Mouse (Mus musculus) hindbrain, embryonic 11.5 days (tissue): Measurements from ENCODE around the gene Sertad2. TPM values are rescaled to one million over a fixed set of nuclear protein-coding genes. Genes with fewer than 3 reads are reported as not detected.

ENCODE experiments used
- ATAC-seq: fragments of 200-750 bp; cut with Nextera tagmentation; 2 replicates; pipeline ENCODE4 v1.8.0; 2017; ENCODE audit warnings: mild to moderate bottlenecking, moderate TSS enrichment, moderate library complexity; ENCODE audit not compliant: low FRiP score
- DNase-seq: peaks from one replicate; pipeline ENCODE4 v3.0.0-alpha.2; 2015; ENCODE audit warnings: low spot score
- H3K27ac ChIP-seq: fragments of 300-500 bp; sonication (generic); 2 replicates; pipeline ENCODE4 v1.5.1; 2014; ENCODE audit warnings: mild to moderate bottlenecking, low read depth, low read length
- H3K27me3 ChIP-seq: fragments of 300-500 bp; sonication (generic); 2 replicates; pipeline ENCODE4 v1.6.1; 2014; ENCODE audit warnings: mild to moderate bottlenecking, low read length, moderate library complexity, mixed read lengths; ENCODE audit not compliant: control insufficient read depth, insufficient read depth
- H3K36me3 ChIP-seq: fragments of 300-500 bp; sonication (generic); 2 replicates; pipeline ENCODE4 v1.6.1; 2014; ENCODE audit warnings: mild to moderate bottlenecking, low read length, moderate library complexity, mixed read lengths; ENCODE audit not compliant: control insufficient read depth, insufficient read depth
- H3K4me1 ChIP-seq: fragments of 300-500 bp; sonication (generic); replicated peaks from 2 replicates; pipeline ENCODE4 v1.6.1; 2014; ENCODE audit warnings: low read length, mixed read lengths; ENCODE audit not compliant: control insufficient read depth, insufficient read depth
- H3K4me2 ChIP-seq: fragments of 300-500 bp; sonication (generic); replicated peaks from 2 replicates; pipeline ENCODE4 v1.6.1; 2014; ENCODE audit warnings: mild to moderate bottlenecking, low read depth, low read length
- H3K4me3 ChIP-seq: fragments of 300-500 bp; sonication (generic); 2 replicates; pipeline ENCODE4 v1.5.1; 2014; ENCODE audit warnings: low read depth, low read length
- H3K9ac ChIP-seq: fragments of 300-500 bp; sonication (generic); 2 replicates; pipeline ENCODE4 v1.6.1; 2014; ENCODE audit warnings: low read depth, low read length
- H3K9me3 ChIP-seq: fragments of 300-500 bp; sonication (generic); 2 replicates; pipeline ENCODE4 v1.6.1; 2016; ENCODE audit warnings: low read length; ENCODE audit not compliant: control insufficient read depth
- WGBS: fragments of 180-500 bp; shearing (Covaris S2); extraction: QIAGEN DNeasy Blood & Tissue Kit; methylation state at CpG from one replicate; pipeline ENCODE4 v1.1.7; 2014; 5-methylcytosine and 5-hydroxymethylcytosine counted together
- polyA plus RNA-seq: library from polyadenylated mRNA; unstranded; fragments of >200 nt; fragmentation: Nextera tagmentation; extraction: Ambion mirVana; gene quantifications from 2 replicates; pipeline ENCODE4 v1.2.1, GENCODE M21; 2014

Gene Sertad2
- polyA plus RNA-seq, 1 experiment from 2014 or later = 24.4 TPM

GRCm38 (mm10) chr11:20541995-20542637 lies 937 bp upstream of the Sertad2 start:
- peak overlapping the region; percentile 96; the same call in 1 of the 2 replicates for H3K27ac ChIP-seq
- H3K9me3 ChIP-seq = no peaks in the 10 kb centered on the region
- peak overlapping the region; percentile 32 for H3K9ac ChIP-seq
- ATAC-seq (peak; percentile 3), DNase-seq (peak; percentile 73)
- no peaks in the 10 kb centered on the region for H3K36me3 ChIP-seq
- H3K4me3 ChIP-seq = peak overlapping the region; percentile 86
- H3K4me2 ChIP-seq = peak overlapping the region; percentile 80
- no peaks in the 10 kb centered on the region for H3K27me3 ChIP-seq
- 2% methylated on average over 29 of the region's 29 CpGs for WGBS
- no peaks in the 10 kb centered on the region; the same call in 1 of the 2 replicates for H3K4me1 ChIP-seq

DNA sequence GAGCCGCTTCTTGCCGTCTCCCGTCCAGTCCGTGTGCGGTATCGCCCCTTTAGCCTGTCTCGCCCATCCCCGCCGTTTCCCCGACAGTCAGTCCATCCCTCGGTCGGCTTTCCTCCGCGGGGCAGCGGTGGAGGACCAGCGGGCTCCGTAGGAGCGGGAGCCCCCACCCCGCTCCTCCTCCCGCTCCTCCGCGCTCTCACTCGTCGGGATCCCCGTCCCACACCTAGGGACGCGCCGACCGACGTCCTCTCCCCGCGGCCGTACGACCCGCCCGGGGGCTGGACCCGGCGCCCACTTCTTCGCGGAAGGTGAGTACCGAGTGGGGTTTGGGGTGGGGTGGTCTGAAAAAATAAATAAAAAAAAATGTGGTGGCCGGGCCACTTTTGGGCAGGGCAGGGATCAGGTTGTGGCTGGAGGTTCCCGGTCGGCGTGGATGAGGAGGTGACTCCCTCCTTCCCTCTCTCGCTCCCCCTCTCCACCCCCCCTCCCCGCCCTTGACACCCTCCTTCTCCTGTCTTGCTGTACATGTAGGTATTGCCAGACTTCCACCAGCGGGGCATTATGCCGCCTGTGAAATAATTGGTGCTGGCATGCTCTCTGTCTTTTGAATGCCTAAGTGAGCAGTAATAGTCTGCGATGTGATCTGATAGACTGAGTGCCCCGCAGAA lies 534 bp downstream of the Sertad2 start:
- no peaks in the 10 kb centered on the region; the same call in 1 of the 2 replicates for H3K4me1 ChIP-seq
- H3K4me3 ChIP-seq = peak overlapping the region; percentile 86
- H3K27ac ChIP-seq = peak overlapping the region; percentile 96
- H3K27me3 ChIP-seq = no peaks in the 10 kb centered on the region
- H3K9ac ChIP-seq = peak overlapping the region; percentile 76
- DNase-seq (peak; percentile 52), ATAC-seq (peak; percentile 8)
- under 1% methylated on average over 38 of the region's 51 CpGs for WGBS
- no peaks in the 10 kb centered on the region for H3K36me3 ChIP-seq
- no peaks in the 10 kb centered on the region for H3K9me3 ChIP-seq
- H3K4me2 ChIP-seq = peak overlapping the region; percentile 80

- ATAC-seq = no peak
- WGBS = 51% methylated on average over 8 of the region's 8 CpGs
- Histone ChIP-seq H3K36me3 (no peaks in the 10 kb centered on the region), H3K9me3 (no peaks in the 10 kb centered on the region), H3K27ac (no peak overlapping the region), H3K4me3 (no peak overlapping the region; the same call in 1 of the 2 replicates), H3K4me2 (peak overlapping the region; percentile 80), H3K4me1 (no peaks in the 10 kb centered on the region; the same call in 1 of the 2 replicates), H3K27me3 (no peaks in the 10 kb centered on the region), H3K9ac (no peak overlapping the region; the same call in 1 of the 2 replicates)
- no peak for DNase-seq
Observed at GRCm38 (mm10) chr11:20544376-20544775, 1.3 kb downstream of the Sertad2 start.

DNA sequence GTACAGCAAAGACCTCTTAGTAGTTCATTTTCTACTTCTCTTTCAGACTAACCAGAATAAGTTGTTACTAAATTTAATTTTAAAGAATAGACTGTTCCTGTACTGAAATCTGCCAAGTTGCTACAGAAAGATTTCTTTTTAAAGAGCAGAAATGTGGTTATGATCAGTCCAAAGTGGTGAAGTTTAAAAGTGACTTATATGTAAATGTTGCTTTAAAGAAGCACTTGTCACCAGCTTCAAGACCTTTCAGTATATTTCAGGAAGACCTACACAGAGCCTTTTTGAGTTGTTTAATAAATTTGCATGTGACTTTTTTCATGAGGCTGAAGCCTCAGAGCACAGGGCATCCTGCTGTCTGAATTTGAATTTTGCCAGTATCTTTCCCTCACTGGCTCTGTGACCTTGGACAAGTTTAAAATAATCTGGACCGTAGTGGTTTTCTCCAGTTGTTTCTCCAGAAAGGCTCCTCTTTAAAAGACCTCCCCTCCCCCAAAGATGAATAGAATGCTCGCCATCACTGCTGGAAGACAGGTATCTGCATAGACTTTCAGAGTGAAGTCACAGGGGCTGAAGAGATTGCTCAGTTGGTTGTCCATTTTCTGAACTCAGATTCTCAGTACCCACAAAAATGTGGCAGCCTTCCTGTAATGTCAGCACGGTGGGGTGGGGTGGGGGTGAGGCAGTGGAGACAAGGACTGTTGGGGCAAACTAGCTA lies 1.9 kb downstream of the Sertad2 start:
- no peak for ATAC-seq
- WGBS = 55% methylated on average over 3 of the region's 3 CpGs
- Histone ChIP-seq H3K27ac (no peak overlapping the region), H3K4me2 (no peak overlapping the region), H3K9ac (no peak overlapping the region), H3K36me3 (no peaks in the 10 kb centered on the region), H3K4me1 (no peaks in the 10 kb centered on the region; the same call in 1 of the 2 replicates), H3K4me3 (no peak overlapping the region), H3K9me3 (no peaks in the 10 kb centered on the region), H3K27me3 (no peaks in the 10 kb centered on the region)
- DNase-seq = no peak

GRCm38 (mm10) chr11:20549481-20549880 lies 6.4 kb downstream of the Sertad2 start:
- WGBS = 78% methylated on average over 2 of the region's 2 CpGs
- Histone ChIP-seq H3K27me3 (no peaks in the 10 kb centered on the region), H3K36me3 (no peaks in the 10 kb centered on the region), H3K27ac (no peak overlapping the region), H3K4me1 (no peaks in the 10 kb centered on the region), H3K4me2 (no peak overlapping the region), H3K9me3 (no peaks in the 10 kb centered on the region), H3K9ac (no peak overlapping the region), H3K4me3 (no peak overlapping the region)
- DNase-seq = no peak
- no peak for ATAC-seq

DNA sequence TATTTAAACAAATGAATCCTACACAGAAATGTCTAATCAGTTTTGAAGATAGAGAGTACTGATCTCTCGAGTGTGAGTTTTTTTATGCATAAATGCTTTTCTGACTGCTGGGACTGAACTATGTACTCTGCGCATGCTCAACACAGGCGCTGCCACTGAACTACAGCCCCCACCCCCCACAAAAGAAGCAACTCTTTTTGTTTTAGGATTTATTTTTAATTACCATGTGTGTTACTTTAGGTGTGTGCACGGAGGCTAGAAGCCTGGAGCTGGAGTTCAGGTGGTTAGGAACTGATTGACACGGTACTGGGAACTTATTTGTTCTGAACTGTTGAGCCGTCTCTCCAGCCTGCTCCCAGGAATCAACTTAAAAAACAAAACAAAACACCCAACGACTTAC lies 7.1 kb downstream of the Sertad2 start:
- Histone ChIP-seq H3K4me3 (no peak overlapping the region), H3K4me1 (no peaks in the 10 kb centered on the region), H3K4me2 (no peak overlapping the region), H3K27me3 (no peaks in the 10 kb centered on the region), H3K9me3 (no peaks in the 10 kb centered on the region), H3K36me3 (no peaks in the 10 kb centered on the region), H3K9ac (no peak overlapping the region), H3K27ac (no peak overlapping the region)
- DNase-seq = no peak
- WGBS = 79% methylated on average over 7 of the region's 7 CpGs
- no peak for ATAC-seq

DNA sequence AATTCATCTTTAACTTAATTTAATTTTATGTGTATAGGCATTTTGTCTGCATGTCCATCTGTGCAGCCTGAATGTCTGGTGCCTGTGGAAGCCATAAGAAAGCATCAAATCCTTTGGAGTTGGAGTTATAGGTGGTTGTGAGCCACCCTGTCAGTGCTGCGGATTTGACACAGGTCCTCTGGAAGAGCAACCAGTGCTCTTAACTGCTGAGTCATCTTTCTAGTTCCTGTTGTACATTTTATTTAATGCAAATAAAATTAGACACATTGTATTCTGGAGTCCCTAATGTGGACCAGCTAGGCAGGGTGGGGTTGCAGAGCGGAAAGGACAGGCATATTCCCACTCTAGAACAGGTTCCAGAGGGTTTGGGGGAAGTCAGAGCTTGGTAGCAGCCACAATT lies 9.0 kb downstream of the Sertad2 start:
- no peak for DNase-seq

DNA sequence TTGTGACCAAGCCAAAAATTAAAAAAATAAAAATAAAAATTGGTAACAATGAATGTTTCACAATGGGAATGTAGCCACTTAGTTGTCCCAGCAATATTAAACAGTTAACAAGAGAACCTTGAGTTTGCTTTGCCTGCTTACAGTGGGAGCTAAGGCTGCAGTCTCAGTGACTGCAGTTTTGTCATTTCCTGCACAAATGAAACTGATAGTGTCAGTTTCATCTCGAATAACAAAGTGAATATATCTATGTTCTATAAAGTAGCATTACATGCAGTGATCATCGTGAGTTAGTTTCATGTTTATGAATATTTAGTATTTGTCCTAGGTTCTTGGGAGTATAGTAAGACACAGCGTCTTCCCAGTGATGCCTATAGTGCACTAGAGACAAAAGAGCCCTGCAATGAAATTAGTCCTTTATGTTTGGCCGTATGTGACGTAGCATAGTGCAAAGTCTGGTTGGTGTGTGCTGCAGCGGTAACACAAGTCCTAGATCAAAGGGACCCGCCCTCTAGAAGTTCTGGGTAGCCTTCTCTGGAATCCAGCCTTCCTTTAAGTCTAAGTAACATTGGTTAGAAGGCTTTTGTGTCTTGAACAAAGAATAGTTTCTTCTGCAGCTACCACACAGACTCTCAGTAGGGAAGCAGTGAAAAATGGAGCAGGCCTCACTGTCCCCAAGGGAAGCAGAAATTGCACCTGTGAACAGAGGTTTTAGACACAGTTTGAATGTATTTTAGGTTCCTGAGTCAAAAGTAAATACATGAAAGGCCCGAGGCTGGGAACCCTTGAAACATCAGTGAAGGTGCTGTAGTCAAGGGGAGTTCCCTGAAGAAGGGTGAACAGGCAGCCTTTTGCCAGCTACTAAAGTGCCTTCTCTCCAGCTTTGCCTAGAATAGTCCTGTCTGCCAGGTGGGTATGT lies 10.0 kb downstream of the Sertad2 start:
- Histone ChIP-seq H3K9me3 (no peaks in the 10 kb centered on the region), H3K36me3 (no peaks in the 10 kb centered on the region), H3K27me3 (no peaks in the 10 kb centered on the region), H3K4me2 (no peak overlapping the region), H3K4me3 (no peak overlapping the region), H3K4me1 (no peaks in the 10 kb centered on the region), H3K27ac (no peak overlapping the region), H3K9ac (no peak overlapping the region)
- DNase-seq (no peak), ATAC-seq (no peak)
- 76% methylated on average over 8 of the region's 8 CpGs for WGBS

More for the DNA sequence above, 9.0 kb downstream of the Sertad2 start:
- no peak for ATAC-seq
- Histone ChIP-seq H3K9ac (no peak overlapping the region), H3K27me3 (no peaks in the 10 kb centered on the region), H3K4me3 (no peak overlapping the region), H3K4me1 (no peaks in the 10 kb centered on the region), H3K4me2 (no peak overlapping the region), H3K9me3 (no peaks in the 10 kb centered on the region), H3K36me3 (no peaks in the 10 kb centered on the region), H3K27ac (no peak overlapping the region)
- WGBS = 89% methylated on average over 2 of the region's 2 CpGs
